Mouse (Mus musculus): Measurements from ENCODE around the gene Pkn2. TPM values are rescaled to one million over a fixed set of nuclear protein-coding genes. Genes with fewer than 3 reads are reported as not detected.

Pkn2 gene
- polyA plus RNA-seq, 1 experiment from 2014 or later, result 14.3 TPM

DNA sequence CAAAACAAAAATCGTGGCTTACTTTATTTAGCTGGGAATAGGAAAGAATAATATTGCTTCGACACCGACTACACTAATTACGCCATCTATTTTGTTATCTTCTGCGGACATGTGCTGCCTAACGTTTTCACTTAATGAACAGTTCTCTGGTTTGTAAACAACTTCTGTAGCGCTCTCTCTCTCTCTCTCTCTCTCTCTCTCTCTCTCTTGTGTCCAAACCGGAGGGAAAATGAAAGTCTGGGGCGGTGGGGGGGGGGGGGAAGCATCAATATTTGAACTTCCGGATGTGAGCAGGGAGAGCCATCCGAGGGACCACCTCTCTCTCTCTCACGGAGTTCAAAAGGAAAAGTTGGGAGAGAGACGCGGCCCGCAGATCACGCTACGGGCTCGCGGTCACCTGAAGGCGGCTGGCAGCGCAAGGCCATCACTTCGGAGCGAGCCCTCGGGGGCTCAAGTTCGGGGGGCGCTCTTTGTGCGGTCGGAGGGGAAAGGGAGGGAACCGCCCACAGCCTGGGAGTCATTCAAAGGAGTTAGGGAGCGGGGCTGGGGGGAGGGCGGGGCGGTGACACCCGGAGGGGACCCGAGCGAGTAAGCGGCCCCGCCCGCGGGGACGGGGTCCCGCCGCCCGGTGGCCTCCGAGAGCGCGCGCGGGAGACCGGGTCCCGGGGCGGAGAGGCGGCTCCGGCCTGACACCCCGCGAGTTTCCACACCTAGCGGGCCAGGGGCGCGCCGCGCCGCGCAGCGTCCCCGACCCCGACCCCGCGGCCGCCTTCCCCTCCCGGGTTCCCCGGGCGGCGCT, 815 bp downstream of the Pkn2 start:
- peak overlapping the region; percentile 57 for H3K4me3 ChIP-seq (ENCODE audit: inconsistent target)
- H3K79me2 ChIP-seq (ENCODE audit: inconsistent target), result peaks cover 51% of the 10 kb centered on the region
- H3K27ac ChIP-seq, result peak overlapping the region; percentile 17
- no peaks in the 10 kb centered on the region for H3K36me3 ChIP-seq (ENCODE audit: inconsistent target)
- WGBS (ENCODE audit: missing documents), result 1% methylated on average over 68 of the region's 72 CpGs

DNA sequence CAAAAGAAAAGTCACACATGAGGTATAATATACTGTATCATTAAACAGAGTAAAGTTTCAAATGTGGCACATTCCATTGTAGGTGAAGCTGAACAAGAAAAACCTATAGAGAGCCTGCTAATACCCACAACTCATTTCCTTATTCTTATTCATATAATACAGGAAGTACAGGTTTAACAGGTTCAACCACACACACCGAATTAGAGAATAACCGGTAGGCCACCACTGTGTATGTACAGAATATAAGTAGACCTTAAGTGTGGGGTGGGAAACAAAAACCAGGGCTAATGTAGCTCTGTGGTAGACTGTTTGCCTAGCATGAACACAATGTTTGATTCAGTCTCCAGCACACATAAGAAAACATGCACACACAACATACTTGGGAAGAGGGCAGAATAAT, 18.6 kb downstream of the Pkn2 start:
- peaks cover 100% of the 10 kb centered on the region for H3K79me2 ChIP-seq (ENCODE audit: inconsistent target)
- H3K4me3 ChIP-seq (ENCODE audit: inconsistent target), result no peak overlapping the region
- WGBS (ENCODE audit: missing documents), result 15% methylated on average over 2 of the region's 2 CpGs
- no peaks in the 10 kb centered on the region for H3K36me3 ChIP-seq (ENCODE audit: inconsistent target)
- H3K27ac ChIP-seq, result no peak overlapping the region

DNA sequence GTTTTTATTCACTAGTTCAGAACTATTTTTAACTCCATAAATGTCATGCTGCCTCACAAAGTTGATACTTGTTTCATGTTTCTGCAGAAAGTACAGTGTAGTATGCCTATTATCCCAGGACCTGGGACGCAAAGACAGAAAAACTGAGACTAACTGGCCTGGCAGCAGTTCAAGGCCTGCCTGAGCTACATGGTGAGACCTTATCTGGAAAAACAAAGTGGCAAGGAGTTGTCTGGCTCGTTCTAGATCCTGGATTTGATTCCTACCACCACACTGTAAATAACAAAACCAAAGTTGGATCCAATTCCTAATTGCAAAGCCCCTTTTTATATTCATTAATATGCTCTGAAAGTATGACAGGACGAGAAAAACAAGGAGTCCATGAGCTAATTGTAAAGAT, 25.0 kb downstream of the Pkn2 start:
- Histone ChIP-seq H3K79me2 (ENCODE audit: inconsistent target) (peaks cover 97% of the 10 kb centered on the region), H3K27ac (no peak overlapping the region), H3K4me3 (ENCODE audit: inconsistent target) (no peak overlapping the region), H3K36me3 (ENCODE audit: inconsistent target) (no peaks in the 10 kb centered on the region)
- WGBS (ENCODE audit: missing documents), result 74% methylated on average over 3 of the region's 3 CpGs

DNA sequence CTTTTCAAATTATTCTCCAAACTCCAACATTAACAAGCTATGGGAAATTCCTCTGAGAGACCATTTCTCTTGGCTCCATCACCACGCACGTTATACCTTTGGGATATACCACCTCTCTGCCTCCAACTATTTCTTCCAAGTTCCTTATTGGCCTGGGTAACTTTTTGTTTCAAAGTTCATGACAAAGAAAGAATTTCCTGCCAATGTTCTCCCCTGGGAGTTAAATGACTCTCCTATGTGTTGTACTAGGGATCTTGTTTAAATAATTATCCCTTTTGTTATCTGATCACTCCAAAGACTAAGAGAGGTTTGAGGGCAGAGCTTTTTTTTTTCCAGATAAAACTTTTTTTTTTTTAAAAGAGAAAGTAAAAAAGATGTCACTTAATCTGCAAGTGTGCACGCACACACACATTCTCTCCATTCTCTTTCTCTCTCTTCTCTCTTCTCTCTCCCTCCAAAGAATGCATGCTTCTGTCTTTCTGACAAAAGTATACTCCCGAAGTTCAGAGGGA, 25.8 kb downstream of the Pkn2 start:
- H3K36me3 ChIP-seq (ENCODE audit: inconsistent target), result no peaks in the 10 kb centered on the region
- WGBS (ENCODE audit: missing documents), result 83% methylated on average over 4 of the region's 4 CpGs
- H3K79me2 ChIP-seq (ENCODE audit: inconsistent target), result peaks cover 97% of the 10 kb centered on the region
- no peak overlapping the region for H3K4me3 ChIP-seq (ENCODE audit: inconsistent target)
- H3K27ac ChIP-seq, result no peak overlapping the region

DNA sequence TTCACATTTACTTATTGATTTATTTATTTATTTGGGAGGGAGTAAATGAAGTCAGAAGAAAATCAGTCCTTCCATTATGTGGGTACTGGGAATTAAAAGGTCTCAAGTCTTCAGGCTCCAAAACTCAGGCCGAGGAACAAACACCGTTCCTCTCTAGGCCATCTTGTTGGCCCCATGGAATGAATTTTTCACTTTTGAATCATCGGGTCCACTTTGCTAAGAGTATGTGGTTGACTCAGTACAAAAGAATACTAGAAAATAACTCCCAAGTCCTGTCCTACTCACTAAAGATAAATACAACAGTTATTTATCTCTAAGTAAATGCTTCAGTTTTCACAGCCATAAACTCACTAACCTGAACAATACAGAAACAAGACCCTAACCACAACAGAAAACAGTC, 28.9 kb downstream of the Pkn2 start:
- H3K36me3 ChIP-seq (ENCODE audit: inconsistent target), result no peaks in the 10 kb centered on the region
- no peak overlapping the region for H3K4me3 ChIP-seq (ENCODE audit: inconsistent target)
- no peak overlapping the region for H3K27ac ChIP-seq
- peaks cover 95% of the 10 kb centered on the region for H3K79me2 ChIP-seq (ENCODE audit: inconsistent target)
- WGBS (ENCODE audit: missing documents), result 100% methylated on average over 3 of the region's 3 CpGs

DNA sequence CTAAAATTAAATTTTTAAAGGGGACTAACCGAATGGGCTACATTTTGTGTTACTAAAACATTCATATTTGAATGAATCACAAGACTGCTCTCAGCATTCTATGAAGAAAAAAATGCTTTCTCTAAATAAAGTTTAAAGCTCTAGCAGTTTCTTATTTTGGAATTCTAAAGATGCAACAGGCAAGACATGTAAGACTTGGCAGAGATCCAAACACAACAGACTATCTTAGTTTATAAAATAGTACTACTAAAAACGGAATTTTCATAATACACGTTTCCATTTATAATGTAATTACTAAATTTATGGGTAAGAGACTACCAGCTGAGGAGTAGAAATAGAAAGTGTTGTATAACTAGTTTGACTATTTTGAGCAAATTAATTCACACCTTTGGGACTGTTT, 30.2 kb downstream of the Pkn2 start:
- Histone ChIP-seq H3K36me3 (ENCODE audit: inconsistent target) (no peaks in the 10 kb centered on the region), H3K4me3 (ENCODE audit: inconsistent target) (no peak overlapping the region), H3K27ac (no peak overlapping the region), H3K79me2 (ENCODE audit: inconsistent target) (peaks cover 92% of the 10 kb centered on the region)
- 100% methylated on average over 3 of the region's 3 CpGs for WGBS (ENCODE audit: missing documents)

DNA sequence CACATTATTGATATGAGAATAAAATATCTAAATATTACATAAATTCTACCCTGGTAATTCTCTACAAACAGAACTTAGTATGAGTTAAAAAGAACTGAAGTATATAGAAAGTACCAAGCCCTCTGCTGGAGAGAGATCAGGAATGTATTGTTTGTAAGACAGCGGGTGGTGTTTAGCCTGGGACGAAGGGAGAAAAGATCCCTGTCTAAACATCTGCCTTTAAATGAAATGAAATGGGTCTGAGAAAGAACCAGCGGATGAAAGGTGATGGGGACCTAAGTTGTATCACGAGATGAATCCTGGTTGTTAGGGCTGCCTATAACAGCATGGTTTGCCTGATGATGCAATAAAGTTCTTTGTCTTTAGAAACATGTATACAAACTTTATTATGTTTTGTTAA, 41.8 kb downstream of the Pkn2 start:
- WGBS (ENCODE audit: missing documents), result 92% methylated on average over 4 of the region's 4 CpGs
- Histone ChIP-seq H3K4me3 (ENCODE audit: inconsistent target) (no peak overlapping the region), H3K27ac (no peak overlapping the region), H3K36me3 (ENCODE audit: inconsistent target) (peaks cover 15% of the 10 kb centered on the region; the same call in 1 of the 2 replicates), H3K79me2 (ENCODE audit: inconsistent target) (peaks cover 74% of the 10 kb centered on the region)

DNA sequence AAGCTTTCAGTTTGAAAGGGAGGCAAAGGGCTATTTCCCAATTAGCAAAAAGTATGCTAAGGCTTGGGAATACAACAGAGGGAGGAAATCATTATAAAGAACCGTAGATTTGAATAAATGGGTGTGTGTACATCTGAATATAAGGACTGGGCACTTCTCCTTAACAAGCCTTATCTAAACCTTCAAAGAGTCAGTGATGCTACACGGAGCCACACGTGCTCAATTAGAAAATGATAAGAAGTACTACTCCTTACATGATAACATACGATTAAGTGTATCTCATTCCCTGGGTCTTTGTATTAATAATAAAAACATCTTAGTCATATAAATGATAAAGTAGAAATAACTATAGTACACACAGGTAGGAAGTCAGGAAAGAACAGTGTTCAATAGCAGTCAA, 47.0 kb downstream of the Pkn2 start:
- Histone ChIP-seq H3K36me3 (ENCODE audit: inconsistent target) (peaks cover 15% of the 10 kb centered on the region; the same call in 1 of the 2 replicates), H3K27ac (no peak overlapping the region), H3K79me2 (ENCODE audit: inconsistent target) (peaks cover 70% of the 10 kb centered on the region; the same call in 1 of the 2 replicates), H3K4me3 (ENCODE audit: inconsistent target) (no peak overlapping the region)
- WGBS (ENCODE audit: missing documents), result 90% methylated on average over 4 of the region's 4 CpGs

DNA sequence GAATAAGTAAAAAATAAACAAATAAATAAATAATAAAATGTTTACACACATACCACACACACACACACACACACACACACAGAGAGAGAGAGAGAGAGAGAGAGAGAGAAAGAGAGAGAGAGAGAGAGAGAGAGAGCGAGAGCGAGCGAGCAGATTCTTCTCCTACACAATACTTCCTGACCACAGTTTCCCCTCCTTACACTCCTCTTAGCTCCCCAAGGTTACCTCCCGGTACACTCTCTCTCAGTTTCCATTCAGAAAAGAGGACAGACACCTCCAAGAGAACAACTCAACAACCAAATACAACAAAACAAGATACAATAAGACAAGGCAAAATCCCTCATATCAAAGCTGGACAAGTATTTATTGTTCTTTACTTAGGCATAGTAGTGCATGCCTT, 47.8 kb downstream of the Pkn2 start:
- Histone ChIP-seq H3K27ac (no peak overlapping the region), H3K4me3 (ENCODE audit: inconsistent target) (no peak overlapping the region), H3K79me2 (ENCODE audit: inconsistent target) (peaks cover 62% of the 10 kb centered on the region; the same call in 1 of the 2 replicates), H3K36me3 (ENCODE audit: inconsistent target) (peaks cover 20% of the 10 kb centered on the region; the same call in 1 of the 2 replicates)
- 29% methylated on average over 1 of the region's 4 CpGs for WGBS (ENCODE audit: missing documents)

DNA sequence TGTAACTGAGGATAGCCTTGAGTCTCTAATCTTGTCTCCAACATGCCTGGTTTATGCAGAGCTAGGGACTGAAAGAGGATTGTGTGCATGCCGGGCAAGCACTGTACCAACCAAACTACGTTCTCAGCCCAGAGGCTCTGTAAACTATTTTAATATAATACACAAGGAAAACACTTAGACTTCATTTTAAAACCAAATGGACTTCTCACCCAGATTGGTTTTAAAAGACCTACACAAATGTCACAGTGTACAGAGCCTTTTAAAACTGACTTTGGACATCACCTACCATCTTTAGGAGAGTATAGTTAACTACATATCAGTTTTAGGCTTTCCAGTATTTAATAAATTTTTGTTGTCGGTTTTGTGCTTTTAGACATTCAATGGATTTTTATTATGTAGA, 48.9 kb downstream of the Pkn2 start:
- Histone ChIP-seq H3K27ac (no peak overlapping the region), H3K79me2 (ENCODE audit: inconsistent target) (peaks cover 59% of the 10 kb centered on the region; the same call in 1 of the 2 replicates), H3K36me3 (ENCODE audit: inconsistent target) (peaks cover 23% of the 10 kb centered on the region; the same call in 1 of the 2 replicates), H3K4me3 (ENCODE audit: inconsistent target) (no peak overlapping the region)
- WGBS (ENCODE audit: missing documents), result 96% methylated on average over 3 of the region's 3 CpGs

DNA sequence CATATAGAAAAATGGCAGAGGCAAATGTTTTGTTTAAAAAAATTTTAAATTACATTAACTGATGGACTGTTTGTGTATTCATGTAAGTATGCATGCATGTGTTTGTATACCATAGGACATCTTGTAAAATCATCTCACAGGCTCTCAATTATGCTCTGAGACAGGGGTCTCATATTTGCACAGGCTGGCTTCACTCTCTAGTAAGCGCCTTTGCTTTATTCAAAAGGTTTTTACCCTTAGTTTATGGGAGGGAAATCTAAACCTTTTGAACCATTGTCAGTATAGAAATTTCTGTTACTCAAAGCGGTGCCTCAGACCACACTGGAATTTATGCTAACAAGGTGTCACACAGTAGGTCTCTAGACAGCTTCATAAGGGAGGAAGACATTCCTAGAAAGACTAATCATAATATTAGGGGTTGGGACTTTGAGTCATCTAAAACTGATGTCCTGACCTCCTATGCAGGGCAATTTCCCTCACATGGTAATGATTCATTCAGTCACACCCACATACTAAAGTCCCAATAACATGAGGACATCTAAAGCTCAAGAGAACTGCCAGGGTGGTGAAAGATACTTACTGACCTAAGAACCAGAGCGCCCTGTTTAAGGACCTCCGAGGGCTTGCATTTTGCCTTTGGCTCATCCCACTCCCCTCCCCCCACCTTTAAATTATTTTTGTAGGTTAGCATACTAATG, 55.2 kb downstream of the Pkn2 start:
- 92% methylated on average over 4 of the region's 4 CpGs for WGBS (ENCODE audit: missing documents)
- peaks cover 2% of the 10 kb centered on the region; the same call in 1 of the 2 replicates for H3K79me2 ChIP-seq (ENCODE audit: inconsistent target)
- H3K36me3 ChIP-seq (ENCODE audit: inconsistent target), result peaks cover 42% of the 10 kb centered on the region
- H3K27ac ChIP-seq, result no peak overlapping the region
- no peak overlapping the region for H3K4me3 ChIP-seq (ENCODE audit: inconsistent target)

DNA sequence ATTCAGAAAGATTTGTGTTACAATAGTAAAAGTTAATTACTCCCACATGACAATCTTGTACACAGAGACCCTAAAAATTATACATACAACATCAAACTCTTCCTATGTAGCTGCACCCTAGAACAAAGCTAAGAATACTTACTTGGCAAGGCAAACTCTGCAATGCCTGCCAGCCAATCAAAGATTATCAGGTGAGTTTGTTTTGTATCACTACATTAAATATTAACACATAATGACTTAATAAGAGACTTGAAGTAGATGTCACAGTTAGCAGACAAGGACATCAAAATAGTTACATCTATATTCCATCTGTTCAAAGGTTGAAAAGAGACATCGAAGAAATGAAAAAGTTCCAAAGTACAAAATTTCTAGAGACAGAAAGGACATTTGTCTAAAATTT, 58.2 kb downstream of the Pkn2 start:
- Histone ChIP-seq H3K4me3 (ENCODE audit: inconsistent target) (no peak overlapping the region), H3K79me2 (ENCODE audit: inconsistent target) (no peaks in the 10 kb centered on the region), H3K36me3 (ENCODE audit: inconsistent target) (peaks cover 43% of the 10 kb centered on the region), H3K27ac (no peak overlapping the region)
- 92% methylated on average over 1 of the region's 1 CpGs for WGBS (ENCODE audit: missing documents)

DNA sequence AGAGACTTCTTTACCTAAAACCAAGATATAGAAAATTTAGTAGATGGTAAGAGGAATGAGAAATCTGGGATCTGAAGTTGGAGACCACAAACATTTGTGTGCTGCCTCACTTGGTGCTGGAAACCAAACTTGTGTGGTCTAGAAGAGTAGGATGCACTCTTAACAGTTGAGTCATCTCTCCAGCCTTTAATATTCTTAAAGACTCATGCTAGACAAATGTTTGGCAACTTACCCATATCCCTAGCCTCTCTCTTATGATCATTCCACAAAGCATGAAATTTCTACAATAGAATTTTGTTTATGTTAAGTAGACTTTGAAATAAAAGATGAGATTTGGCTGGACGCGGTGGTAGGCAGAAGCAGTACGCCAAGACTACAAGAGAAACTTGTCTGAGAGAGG, 64.3 kb downstream of the Pkn2 start:
- H3K79me2 ChIP-seq (ENCODE audit: inconsistent target), result no peaks in the 10 kb centered on the region
- no peak overlapping the region for H3K27ac ChIP-seq
- peaks cover 30% of the 10 kb centered on the region for H3K36me3 ChIP-seq (ENCODE audit: inconsistent target)
- H3K4me3 ChIP-seq (ENCODE audit: inconsistent target), result no peak overlapping the region
- WGBS (ENCODE audit: missing documents), result 94% methylated on average over 3 of the region's 3 CpGs

DNA sequence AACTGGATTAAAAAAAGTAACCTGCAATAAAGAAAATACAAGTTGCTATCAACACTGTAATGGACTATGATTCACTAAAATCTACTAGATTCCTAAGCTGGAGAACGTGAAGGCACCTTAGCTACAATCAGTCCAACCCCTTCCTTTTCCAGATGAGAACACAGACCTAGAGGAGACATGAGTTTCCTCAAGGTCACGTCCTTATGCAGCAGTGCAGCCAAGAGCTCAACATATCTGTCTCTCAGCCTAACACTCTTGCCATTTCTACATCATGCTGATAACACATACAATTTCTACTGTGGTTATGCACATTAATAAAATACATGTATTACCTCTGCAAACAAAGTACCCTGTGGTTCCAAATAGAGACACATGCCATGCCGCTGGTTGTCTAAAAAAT, 70.2 kb downstream of the Pkn2 start:
- WGBS (ENCODE audit: missing documents), result 97% methylated on average over 3 of the region's 3 CpGs
- Histone ChIP-seq H3K36me3 (ENCODE audit: inconsistent target) (peaks cover 49% of the 10 kb centered on the region), H3K79me2 (ENCODE audit: inconsistent target) (no peaks in the 10 kb centered on the region), H3K4me3 (ENCODE audit: inconsistent target) (no peak overlapping the region), H3K27ac (no peak overlapping the region)

DNA sequence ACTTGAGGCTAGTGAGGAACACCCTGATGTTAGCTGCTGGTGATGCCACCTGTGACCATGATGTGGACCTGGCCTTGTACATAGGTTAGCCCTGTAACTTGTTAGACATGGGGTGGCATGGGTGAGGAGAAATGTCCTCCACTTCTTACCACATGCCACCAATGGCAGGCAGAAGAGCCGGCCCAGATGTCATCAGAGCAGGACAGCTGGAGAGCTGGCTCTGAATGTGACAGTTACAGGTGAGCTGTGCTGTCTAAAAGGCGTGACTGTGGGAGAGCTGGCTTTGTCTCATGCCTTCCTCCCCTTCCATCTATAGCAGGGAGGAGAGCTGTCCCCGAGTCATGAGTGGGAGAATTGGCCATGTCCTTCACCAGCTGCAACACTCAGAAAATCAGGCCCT, 86.2 kb downstream of the Pkn2 start:
- H3K4me3 ChIP-seq (ENCODE audit: inconsistent target), result no peak overlapping the region
- peaks cover 77% of the 10 kb centered on the region for H3K36me3 ChIP-seq (ENCODE audit: inconsistent target)
- WGBS (ENCODE audit: missing documents), result 94% methylated on average over 3 of the region's 3 CpGs
- H3K27ac ChIP-seq, result no peak overlapping the region
- no peaks in the 10 kb centered on the region for H3K79me2 ChIP-seq (ENCODE audit: inconsistent target)
